Mouse (Mus musculus) hindbrain, embryonic 10.5 days (tissue): Measurements from ENCODE around the gene Gm33543. TPM values are rescaled to one million over a fixed set of nuclear protein-coding genes. Genes with fewer than 3 reads are reported as not detected.

Source experiments
- DNase-seq: peaks from one replicate; pipeline ENCODE4 v3.0.0-alpha.2; 2017; ENCODE audit warnings: low spot score
- H3K27ac ChIP-seq: fragments of 300-500 bp; sonication (generic); 2 replicates; pipeline ENCODE4 v1.5.1; 2016; ENCODE audit warnings: mild to moderate bottlenecking, moderate library complexity
- H3K27me3 ChIP-seq: fragments of 300-500 bp; sonication (generic); 2 replicates; pipeline ENCODE4 v1.6.1; 2016; ENCODE audit warnings: mild to moderate bottlenecking; ENCODE audit not compliant: poor library complexity, insufficient read depth, severe bottlenecking
- H3K36me3 ChIP-seq: fragments of 300-500 bp; sonication (generic); 2 replicates; pipeline ENCODE4 v1.6.1; 2016; ENCODE audit warnings: mild to moderate bottlenecking, moderate library complexity
- H3K4me1 ChIP-seq: fragments of 300-500 bp; sonication (generic); replicated peaks from 2 replicates; pipeline ENCODE4 v1.6.1; 2016; ENCODE audit warnings: mild to moderate bottlenecking
- H3K4me3 ChIP-seq: fragments of 300-500 bp; sonication (generic); 2 replicates; pipeline ENCODE4 v1.5.1; 2016; ENCODE audit warnings: mild to moderate bottlenecking, moderate library complexity
- H3K9me3 ChIP-seq: fragments of 300-500 bp; sonication (generic); 2 replicates; pipeline ENCODE4 v1.6.1; 2016; ENCODE audit warnings: mild to moderate bottlenecking, moderate library complexity
- WGBS: fragments of 180-500 bp; shearing (Covaris S2); methylation state at CpG from one replicate; pipeline ENCODE4 v1.1.7; 2016; 5-methylcytosine and 5-hydroxymethylcytosine counted together
- polyA plus RNA-seq: library from polyadenylated mRNA; unstranded; fragments of >200 nt; fragmentation: Nextera tagmentation; extraction: Ambion mirVana; gene quantifications from 2 replicates; pipeline ENCODE4 v1.2.1, GENCODE M21; 2016

Gene Gm33543
- not detected in 2 replicates for polyA plus RNA-seq

DNA sequence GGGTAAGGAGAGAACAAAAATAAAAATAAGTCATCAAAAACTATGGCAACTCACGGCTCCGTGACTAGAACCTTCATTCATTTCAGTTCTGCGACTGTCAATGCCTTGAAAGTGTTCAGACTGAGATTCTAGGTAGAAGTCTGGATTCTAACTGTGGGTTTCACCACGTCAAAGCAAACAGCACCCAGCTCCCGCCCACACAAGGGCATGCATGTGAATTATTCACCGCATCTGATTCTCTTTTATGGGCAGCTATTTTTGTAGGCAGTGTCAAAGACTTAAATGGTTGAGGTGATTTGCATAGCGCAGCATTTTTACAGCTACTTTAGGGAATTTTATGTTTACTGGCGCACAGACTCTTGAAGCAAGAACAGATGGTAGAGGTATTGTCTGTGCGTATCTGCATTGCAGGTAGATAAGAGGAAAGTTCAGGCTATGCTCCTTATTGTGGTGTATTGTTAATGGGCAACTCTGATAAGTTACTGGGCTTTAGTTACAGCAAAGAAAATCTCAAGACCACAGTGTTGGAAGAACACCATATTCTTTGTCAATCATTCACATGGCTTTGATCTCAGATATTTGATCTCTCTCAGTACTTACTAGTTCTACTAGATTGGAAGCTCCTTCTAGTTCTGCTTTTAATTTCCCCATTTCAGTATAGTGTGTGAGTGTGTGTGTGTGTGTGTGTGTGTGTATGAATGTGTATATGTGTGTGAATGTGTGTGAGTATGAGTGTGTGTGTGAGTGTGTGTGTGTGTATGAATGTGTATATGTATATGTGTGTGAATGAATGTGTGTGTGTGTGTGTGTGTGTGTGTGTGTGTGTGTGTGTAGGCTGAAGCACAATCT, at the start of gene Gm33543:
Gene Gm33543 (minus strand): TSS at position 142 of the 849 bp plus-strand sequence.
- WGBS = 90% methylated on average over 9 of the region's 9 CpGs
- no peaks in the 10 kb centered on the region for H3K27me3 ChIP-seq
- DNase-seq = no peak
- H3K9me3 ChIP-seq = no peaks in the 10 kb centered on the region
- no peak within 1 kb of the TSS for H3K4me3 ChIP-seq
- H3K4me1 ChIP-seq = 0 out of 2 replicates have a peak, but pooled peaks cover 4% of the 10 kb centered on the region
- no peaks in the 10 kb centered on the region for H3K36me3 ChIP-seq
- no peak within 1 kb of the TSS for H3K27ac ChIP-seq

DNA sequence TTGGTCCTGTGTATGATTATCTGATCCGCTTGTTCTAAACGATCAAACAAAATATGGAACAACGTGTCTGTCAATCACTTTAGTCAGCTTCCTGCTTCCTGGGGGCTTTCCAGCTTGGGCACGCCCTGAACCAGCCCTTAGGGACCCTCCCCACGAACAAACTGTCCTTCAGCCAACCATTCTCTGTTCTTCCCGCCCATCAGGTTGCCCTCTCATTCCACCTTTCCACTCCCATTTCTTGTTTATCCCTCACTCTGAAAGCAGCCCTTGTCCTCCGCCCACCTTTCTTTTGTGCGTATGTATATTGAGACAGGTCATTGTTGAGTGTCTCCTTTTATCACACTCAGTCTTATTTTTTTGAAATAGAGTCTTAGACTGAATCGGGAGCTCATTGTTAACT, 49.4 kb upstream of the Gm33543 start:
- 77% methylated on average over 9 of the region's 9 CpGs for WGBS
- Histone ChIP-seq H3K27me3 (peaks cover 6% of the 10 kb centered on the region; the same call in 1 of the 2 replicates), H3K4me3 (no peak overlapping the region), H3K27ac (no peak overlapping the region), H3K4me1 (0 out of 2 replicates have a peak, but pooled peaks cover 6% of the 10 kb centered on the region), H3K36me3 (no peaks in the 10 kb centered on the region), H3K9me3 (no peaks in the 10 kb centered on the region)
- DNase-seq = no peak

DNA sequence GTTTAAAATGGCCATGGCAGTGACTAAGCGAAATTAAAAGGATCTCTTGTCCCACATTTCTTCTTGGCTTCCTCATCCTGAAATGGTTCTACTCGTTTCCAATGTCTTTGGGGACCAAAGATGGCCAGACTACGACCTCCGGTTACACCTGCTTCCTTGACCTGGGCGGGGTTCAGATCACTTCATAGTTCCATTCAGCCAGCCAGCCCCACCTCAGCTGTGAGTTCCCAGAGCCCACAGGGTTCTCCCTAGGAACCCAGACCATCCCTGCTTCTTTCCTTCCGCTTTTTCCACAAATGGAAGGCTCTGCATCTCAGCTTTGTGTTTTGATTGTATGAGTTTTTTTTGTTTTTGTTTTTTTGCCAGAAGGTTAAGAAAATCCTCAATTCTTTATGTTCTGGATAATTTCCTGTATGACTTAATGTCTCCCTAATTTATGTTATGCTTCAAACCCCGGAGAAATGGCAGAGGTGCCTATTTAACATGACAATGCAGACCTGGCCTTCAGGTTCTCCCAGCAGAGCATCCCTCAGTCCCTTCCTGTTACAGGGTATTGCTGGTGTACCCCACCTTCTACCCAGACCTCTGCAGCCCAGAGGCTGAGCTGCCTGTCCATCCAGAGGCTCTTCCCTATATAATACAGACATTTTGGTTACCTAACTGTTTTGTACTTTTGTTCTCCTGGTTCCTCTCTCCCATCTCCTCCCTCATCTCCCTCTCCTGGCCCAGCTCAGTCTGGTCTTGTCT, 48.7 kb upstream of the Gm33543 start:
- Histone ChIP-seq H3K4me1 (0 out of 2 replicates have a peak, but pooled peaks cover 6% of the 10 kb centered on the region), H3K27ac (no peak overlapping the region), H3K4me3 (no peak overlapping the region), H3K27me3 (peaks cover 6% of the 10 kb centered on the region; the same call in 1 of the 2 replicates), H3K9me3 (no peaks in the 10 kb centered on the region), H3K36me3 (no peaks in the 10 kb centered on the region)
- WGBS = 77% methylated on average over 7 of the region's 7 CpGs
- no peak for DNase-seq

DNA sequence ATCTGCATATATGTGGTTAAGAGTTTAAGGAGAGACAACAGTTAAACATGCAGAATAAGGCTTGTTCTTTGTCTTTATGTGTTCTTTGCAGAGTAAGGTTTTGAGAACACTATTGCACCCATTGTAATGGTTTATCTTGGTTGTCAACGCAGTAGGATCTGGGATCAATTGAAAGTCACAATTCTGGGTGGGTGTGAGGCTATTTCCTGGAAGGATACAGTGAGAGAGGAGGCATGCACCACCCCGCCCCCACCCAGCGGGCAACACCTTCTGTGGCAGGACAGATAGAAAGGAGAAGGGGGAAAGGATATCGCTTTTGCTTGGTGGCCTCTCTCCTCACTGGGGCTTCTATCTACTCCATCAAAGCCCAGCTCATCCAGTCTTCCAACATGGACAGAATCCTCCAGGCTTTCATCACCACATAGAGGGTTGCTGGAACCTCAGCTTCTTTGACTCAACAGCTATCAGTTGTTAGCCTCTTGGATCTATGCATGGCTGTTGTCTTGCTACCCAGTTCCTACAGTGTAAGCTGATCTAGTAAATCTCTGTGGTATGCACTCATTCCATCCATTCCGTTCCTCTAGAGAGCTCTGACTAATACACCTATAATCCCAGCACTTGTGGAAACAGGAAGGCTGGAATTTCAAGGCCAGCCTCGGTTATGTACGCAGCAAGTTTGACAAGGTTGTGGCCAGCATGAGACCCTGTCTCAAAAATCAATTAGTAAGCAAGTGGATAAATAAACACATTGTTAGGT, 41.2 kb upstream of the Gm33543 start:
- no peak for DNase-seq
- Histone ChIP-seq H3K4me3 (no peak overlapping the region), H3K4me1 (peaks cover 8% of the 10 kb centered on the region; the same call in 1 of the 2 replicates), H3K27ac (no peak overlapping the region), H3K9me3 (no peaks in the 10 kb centered on the region), H3K36me3 (no peaks in the 10 kb centered on the region), H3K27me3 (no peaks in the 10 kb centered on the region)
- 75% methylated on average over 7 of the region's 7 CpGs for WGBS

DNA sequence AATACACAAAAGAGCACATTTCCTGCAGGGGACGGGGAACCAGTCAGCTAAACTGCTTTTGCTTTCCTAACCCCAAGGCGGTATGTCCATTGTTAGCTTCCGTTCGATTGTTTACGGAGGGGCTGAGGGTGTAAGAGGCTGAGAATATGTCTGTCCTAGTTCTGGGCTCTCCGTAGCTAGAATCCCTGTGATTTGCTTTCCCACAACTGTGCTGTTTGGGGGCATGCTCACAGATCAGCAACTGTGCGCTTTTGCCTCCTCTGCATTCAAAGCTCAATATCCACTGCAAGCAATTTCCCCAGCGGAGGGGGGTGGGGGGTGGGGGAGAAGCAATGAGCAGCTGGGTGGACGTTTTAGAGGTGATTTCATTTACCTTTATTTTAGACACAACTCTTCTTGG, 39.3 kb upstream of the Gm33543 start:
- WGBS = 70% methylated on average over 9 of the region's 9 CpGs
- DNase-seq = no peak
- no peak overlapping the region for H3K4me3 ChIP-seq

DNA sequence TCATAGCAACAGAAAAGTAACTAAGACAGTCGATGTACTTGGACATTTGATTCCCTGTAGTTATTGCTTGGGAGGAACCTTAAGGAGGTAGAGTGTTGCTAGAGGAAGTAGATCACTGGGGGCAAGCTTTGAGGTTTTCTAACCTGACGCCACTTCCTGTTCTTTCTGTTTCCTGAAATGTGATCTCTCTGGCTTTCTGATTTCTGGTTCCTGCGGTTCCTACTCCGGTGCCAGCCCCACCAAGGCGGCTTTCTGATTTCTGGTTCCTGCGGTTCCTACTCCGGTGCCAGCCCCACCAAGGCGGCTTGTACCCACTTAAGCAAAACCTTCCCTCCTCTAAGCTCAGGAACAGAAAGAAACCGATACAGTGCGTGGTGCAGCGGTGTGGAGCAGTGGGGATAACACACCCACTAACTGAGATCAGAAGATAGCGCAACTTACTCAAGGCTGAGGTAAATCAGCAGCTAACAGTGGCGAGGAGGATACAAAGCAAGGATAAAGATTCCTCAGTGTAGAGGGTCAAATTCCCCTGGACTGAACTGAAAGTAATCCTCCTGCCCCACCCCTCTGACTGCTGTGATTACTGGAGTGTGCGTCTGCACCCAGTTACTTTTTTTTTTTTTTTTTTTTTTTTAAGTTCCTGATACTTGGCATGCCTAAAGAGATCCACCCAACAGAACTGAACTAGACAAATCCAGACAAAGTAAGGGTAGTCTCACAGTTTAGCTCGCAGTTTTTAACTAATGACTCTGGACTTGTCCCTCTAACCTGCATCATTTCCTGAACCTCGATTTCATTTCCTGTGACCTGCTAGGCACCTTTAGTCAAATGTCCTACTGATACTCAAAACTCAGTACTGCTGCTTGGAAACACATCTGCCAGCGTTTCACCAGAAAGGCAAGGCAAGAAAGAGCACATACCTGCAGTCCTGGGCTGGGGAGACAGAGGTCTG, 37.5 kb upstream of the Gm33543 start:
- Histone ChIP-seq H3K27ac (no peak overlapping the region), H3K27me3 (no peaks in the 10 kb centered on the region), H3K4me3 (no peak overlapping the region), H3K4me1 (peaks cover 8% of the 10 kb centered on the region; the same call in 1 of the 2 replicates), H3K36me3 (no peaks in the 10 kb centered on the region), H3K9me3 (no peaks in the 10 kb centered on the region)
- 87% methylated on average over 17 of the region's 17 CpGs for WGBS
- no peak for DNase-seq

More for the DNA sequence above, 39.3 kb upstream of the Gm33543 start:
- no peaks in the 10 kb centered on the region for H3K9me3 ChIP-seq
- H3K27me3 ChIP-seq = no peaks in the 10 kb centered on the region
- H3K4me1 ChIP-seq = peaks cover 8% of the 10 kb centered on the region; the same call in 1 of the 2 replicates
- H3K36me3 ChIP-seq = no peaks in the 10 kb centered on the region
- 0 out of 2 replicates have a peak overlapping the region, but pooled peaks have one; percentile 29 for H3K27ac ChIP-seq

DNA sequence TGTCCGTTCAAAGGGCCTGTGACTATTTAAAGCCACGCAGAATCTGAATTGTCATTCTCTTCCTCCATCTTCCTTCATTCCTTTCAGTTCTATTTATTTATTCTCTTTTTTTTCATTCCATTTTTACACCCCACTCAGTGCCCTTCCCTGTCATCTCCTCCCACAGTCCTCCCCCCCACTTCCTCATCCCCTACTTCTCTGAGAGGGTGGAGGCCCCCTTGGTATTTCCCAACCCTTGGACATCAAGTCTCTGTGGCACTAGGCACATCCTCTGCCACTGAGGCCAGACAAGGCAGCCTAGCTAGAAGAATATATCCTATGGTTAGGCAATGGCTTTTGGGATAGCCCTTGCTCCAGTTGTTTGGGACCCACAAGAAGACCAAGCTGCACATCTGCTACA, 28.1 kb upstream of the Gm33543 start:
- Histone ChIP-seq H3K9me3 (no peaks in the 10 kb centered on the region), H3K4me1 (no peaks in the 10 kb centered on the region), H3K36me3 (no peaks in the 10 kb centered on the region), H3K27ac (no peak overlapping the region), H3K27me3 (no peaks in the 10 kb centered on the region), H3K4me3 (no peak overlapping the region)
- 94% methylated on average over 2 of the region's 2 CpGs for WGBS
- no peak for DNase-seq

DNA sequence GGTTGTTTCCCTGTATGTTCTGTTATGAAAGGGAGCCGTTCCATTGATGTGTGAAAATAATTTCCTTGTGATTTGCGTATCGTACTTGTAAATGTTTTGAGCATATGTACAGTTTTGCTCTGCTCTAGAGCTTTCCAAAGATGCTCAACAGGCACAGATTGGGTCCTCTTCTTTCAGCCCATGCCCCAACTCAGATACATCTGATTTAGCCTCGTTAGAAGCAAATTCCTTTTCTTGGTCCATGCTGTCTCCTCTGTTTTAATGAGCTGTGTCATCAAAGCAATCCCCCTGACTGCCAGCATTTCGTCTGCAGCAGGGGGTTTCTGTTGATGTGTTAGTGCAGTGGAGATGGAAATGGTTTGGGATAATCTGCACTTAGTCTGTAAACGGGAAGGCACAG, 25.6 kb upstream of the Gm33543 start:
- 69% methylated on average over 6 of the region's 6 CpGs for WGBS
- Histone ChIP-seq H3K9me3 (no peaks in the 10 kb centered on the region), H3K27ac (no peak overlapping the region), H3K4me3 (no peak overlapping the region), H3K4me1 (peaks cover 11% of the 10 kb centered on the region), H3K27me3 (no peaks in the 10 kb centered on the region), H3K36me3 (no peaks in the 10 kb centered on the region)
- DNase-seq = no peak

DNA sequence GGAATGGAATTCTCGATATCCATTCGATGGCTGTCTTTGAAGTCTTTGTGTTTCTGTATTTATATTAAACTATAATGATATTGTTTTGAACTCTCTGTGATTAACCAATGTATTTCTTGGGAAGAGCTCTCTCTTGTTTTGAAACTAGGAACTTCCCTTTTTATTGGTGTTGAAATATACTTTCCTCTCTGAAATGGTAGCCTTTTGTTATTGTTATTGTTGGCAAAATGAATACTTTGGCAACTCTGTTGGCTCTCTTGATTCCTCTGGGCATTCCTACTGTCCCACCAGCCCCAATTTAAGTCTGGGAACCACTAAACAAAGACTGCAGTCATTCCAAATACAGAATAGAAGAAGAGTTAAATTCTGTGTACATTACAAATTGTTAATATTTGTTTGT, 24.9 kb upstream of the Gm33543 start:
- Histone ChIP-seq H3K27me3 (no peaks in the 10 kb centered on the region), H3K36me3 (no peaks in the 10 kb centered on the region), H3K9me3 (no peaks in the 10 kb centered on the region), H3K27ac (no peak overlapping the region), H3K4me3 (no peak overlapping the region), H3K4me1 (peaks cover 11% of the 10 kb centered on the region)
- 91% methylated on average over 2 of the region's 2 CpGs for WGBS
- no peak for DNase-seq

DNA sequence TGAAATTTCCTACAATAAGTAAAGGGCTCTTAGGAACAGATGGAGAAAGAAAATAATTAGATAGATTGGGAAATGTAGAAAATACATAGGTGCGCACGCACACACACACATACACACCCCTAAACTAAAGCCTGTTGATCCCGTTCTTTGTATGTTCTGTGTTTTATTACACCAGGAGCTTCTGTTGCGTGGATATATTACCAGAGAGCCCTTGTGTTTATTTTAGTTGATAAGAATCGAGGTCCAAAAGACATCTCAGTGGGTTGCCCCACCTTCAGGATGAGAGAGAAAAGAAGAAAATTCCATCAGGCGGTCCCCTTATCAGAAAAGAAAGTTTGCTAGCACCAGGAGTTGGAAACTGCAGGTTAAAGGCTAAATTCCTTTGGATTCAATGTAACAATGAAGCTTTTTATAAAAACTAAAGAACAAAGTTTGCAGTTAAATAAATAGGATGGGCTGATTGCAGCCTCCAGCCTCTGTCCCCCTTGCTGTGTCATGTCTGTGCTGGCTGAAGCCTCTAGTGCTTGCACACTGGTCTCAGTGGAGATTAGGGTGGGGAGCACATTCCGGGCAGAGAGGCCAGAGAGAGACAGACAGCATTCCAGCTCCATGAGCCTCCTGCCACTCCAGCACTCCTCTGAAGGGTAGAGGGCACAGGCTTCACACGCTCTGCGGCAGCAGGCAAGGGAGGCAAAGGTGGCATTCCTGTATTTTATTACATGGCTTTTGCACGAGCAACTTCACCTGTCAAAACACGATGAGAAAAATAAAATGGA, 21.8 kb upstream of the Gm33543 start:
- Histone ChIP-seq H3K36me3 (no peaks in the 10 kb centered on the region), H3K27me3 (no peaks in the 10 kb centered on the region), H3K4me3 (no peak overlapping the region), H3K27ac (no peak overlapping the region), H3K4me1 (peaks cover 11% of the 10 kb centered on the region), H3K9me3 (no peaks in the 10 kb centered on the region)
- WGBS = 50% methylated on average over 11 of the region's 11 CpGs
- DNase-seq = peak; percentile 40

DNA sequence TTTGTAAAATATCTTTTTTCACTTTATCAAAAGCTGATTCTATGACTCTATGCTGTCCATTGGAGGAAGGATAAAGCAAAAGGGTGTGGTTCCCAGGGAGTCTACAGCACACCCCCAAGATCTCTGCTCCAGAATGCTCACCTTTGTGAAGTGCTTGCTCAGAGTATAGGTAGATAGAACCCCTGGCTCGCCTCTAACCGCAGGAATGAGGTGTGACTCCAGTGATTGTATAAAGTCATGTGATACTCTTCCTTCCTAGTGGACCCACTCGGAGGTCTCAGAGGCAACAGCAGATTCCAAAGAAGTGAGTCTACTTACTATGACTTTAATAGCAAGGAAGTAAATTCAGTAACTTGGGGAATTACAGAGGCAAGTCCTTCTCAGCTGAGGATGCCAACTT, 19.9 kb upstream of the Gm33543 start:
- H3K4me1 ChIP-seq = peaks cover 11% of the 10 kb centered on the region
- WGBS = 87% methylated on average over 3 of the region's 3 CpGs

More for the DNA sequence above, 19.9 kb upstream of the Gm33543 start:
- no peaks in the 10 kb centered on the region for H3K9me3 ChIP-seq
- no peak overlapping the region for H3K4me3 ChIP-seq
- H3K27me3 ChIP-seq = no peaks in the 10 kb centered on the region
- DNase-seq = no peak
- no peaks in the 10 kb centered on the region for H3K36me3 ChIP-seq
- H3K27ac ChIP-seq = no peak overlapping the region
